Mouse (Mus musculus) embryonic fibroblast, embryonic 13.5 days (primary cell): ENCODE measurements around the gene Mettl18.

Source experiments
- CTCF ChIP-seq: IDR thresholded peaks from 2 replicates; pipeline ENCODE4 v1.5.1; 2011; ENCODE audit warnings: mild to moderate bottlenecking, control low read depth, low read length, moderate library complexity, borderline replicate concordance; ENCODE audit not compliant: insufficient read depth
- POLR2A ChIP-seq: IDR thresholded peaks from 2 replicates; pipeline ENCODE4 v1.6.1; 2011; ENCODE audit warnings: low read depth, mild to moderate bottlenecking, control low read depth, low read length, moderate library complexity

GRCm38 (mm10) chr1:163953396-163953795, 41.3 kb upstream of the Mettl18 start:
- TF ChIP-seq POLR2A (no peak), CTCF (no peak)
